Comparison of ENCODE assay signal across 8 mouse cellular contexts in the genomic region with DNA sequence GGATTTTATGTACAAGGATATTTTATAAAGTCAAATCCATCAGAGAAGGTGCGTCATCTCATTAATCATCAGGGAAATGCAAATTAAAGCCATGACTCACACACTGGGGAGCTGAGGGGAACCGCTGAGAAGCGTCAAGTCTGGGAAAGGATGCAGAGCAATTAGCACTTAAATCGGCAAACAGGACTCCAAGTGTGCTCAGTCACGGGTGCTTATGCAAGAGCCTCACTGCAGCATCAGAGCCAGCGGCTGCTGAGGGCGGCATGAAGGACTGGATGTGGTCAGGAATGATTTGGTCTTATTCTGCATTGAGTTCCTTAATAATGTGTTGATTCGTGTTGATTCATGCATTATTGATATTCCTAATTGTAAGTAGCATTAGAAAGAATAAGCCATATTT.
A peak's percentile ranks its signal among the peaks of the same experiment; 100 is the strongest.
DNase-seq lines count a peak whose midpoint lies in the region; TF ChIP-seq lines count a peak whose summit lies in the region.

No protein-coding gene starts in this region.

- H3ac ChIP-seq in myocyte (ENCODE audit: control insufficient read depth, insufficient read length): no peak overlapping the region

- peak overlapping the region; percentile 92 for H3K4me2 ChIP-seq in myocyte (ENCODE audit: low read depth)

- H3K79me2 ChIP-seq in myocyte (ENCODE audit: control insufficient read depth, insufficient read depth): no peaks in the 10 kb centered on the region

- H3K4me3 ChIP-seq in myocyte: no peak overlapping the region

- H3K27me3 ChIP-seq in myocyte (ENCODE audit: control insufficient read depth, insufficient read depth, insufficient read length): no peaks in the 10 kb centered on the region

- DNase-seq in left cerebral cortex, adult 11 months (ENCODE audit: low spot score): peak; percentile 80
- DNase-seq in left cerebral cortex, postnatal 10 days (ENCODE audit: extremely low spot score in 1 of 2, low spot score in 2 of 2): no peak
- peak; percentile 83 for DNase-seq in cerebellum, adult 9-10 months
- DNase-seq in frontal cortex, postnatal 14 days (ENCODE audit: low spot score in 2 of 2): peak; percentile 38 to 40
- peak; percentile 76 to 79 for DNase-seq in left cerebral cortex, adult 9 months (ENCODE audit: low spot score in 2 of 2)
- DNase-seq in gastrocnemius, postnatal 36 days: no peak
- no peak for DNase-seq in gastrocnemius, postnatal 25 days

- peaks cover 11% of the 10 kb centered on the region for H3K36me3 ChIP-seq in myocyte (ENCODE audit: control insufficient read depth, insufficient read depth)

- TF ChIP-seq POLR2A in myocyte (IDR thresholded peaks at IDR 0.05; ENCODE audit: insufficient read length, low read depth): no peak

- intact Hi-C loops in left cerebral cortex, postnatal 10 days (cut with DNase I): no loop called here
- intact Hi-C loops in gastrocnemius, postnatal 36 days (cut with DNase I): loop anchor here (5.0 kb wide), 1 partner anchor 40 kb away; no protein-coding TSS in a partner anchor

TF ChIP-seq in myocyte, 11 proteins besides CTCF, POLR2A, EP300 and RAD21:
- TF ChIP-seq MYOG (IDR thresholded peaks at IDR 0.05; ENCODE audit: control insufficient read depth in 1 of 3, insufficient read depth in 1 of 3, insufficient read length in 2 of 3, low read depth in 2 of 3) (no peak), MYOD1 (IDR thresholded peaks at IDR 0.05; ENCODE audit: control insufficient read depth in 1 of 3, insufficient read length in 2 of 3, low read depth in 2 of 3) (no peak), SRF (IDR thresholded peaks at IDR 0.05; ENCODE audit: control insufficient read depth, insufficient read length, low read depth) (no peak)

Comparison
In these comparisons a context has a peak if more than half of its experiments do, and no peak if none do; other contexts are left out.
1. DNase-seq: peak in left cerebral cortex, adult 11 months (single experiment), cerebellum, adult 9-10 months (single experiment), frontal cortex, postnatal 14 days (2 of 2) and left cerebral cortex, adult 9 months (2 of 2); none in left cerebral cortex, postnatal 10 days (0 of 2), gastrocnemius, postnatal 36 days (0 of 2) and gastrocnemius, postnatal 25 days (single experiment).